Mouse (Mus musculus) WW6 (cell line): Measurements from ENCODE around the gene Pskh1.

Experiments
- DNase-seq: peaks from one replicate; pipeline ENCODE4 v3.0.0-alpha.2; 2013; ENCODE audit warnings: low read depth, low spot score

Pskh1 gene

GRCm38 (mm10) chr8:105957813-105958212 is 57.6 kb downstream of the Pskh1 start:
- no peak for DNase-seq

DNA sequence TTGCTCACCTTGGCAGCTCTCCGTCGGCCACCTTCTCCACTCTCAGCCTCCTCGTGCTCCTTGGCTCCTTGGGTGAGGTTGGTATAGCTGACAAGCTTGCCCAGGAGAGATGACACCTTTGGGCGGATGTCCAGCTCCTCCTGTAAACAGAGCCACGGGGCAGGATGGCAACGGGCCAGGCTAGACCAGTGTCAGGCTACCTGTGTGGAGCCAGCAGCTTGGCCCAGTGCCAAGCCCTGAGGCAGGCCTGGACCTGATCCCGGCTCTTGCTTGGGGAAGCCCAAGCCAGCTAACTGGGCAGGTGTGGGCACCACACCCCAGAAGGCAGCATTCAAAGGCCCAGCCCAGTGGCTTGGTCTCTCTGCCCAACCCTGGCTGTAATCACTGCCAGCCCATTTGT is 59.1 kb downstream of the Pskh1 start:
- no peak for DNase-seq

- no peak for DNase-seq
These were observed 60.9 kb downstream of the Pskh1 start for GRCm38 (mm10) chr8:105961101-105961500.

GRCm38 (mm10) chr8:105961536-105961935 is 61.3 kb downstream of the Pskh1 start:
- no peak for DNase-seq

DNA sequence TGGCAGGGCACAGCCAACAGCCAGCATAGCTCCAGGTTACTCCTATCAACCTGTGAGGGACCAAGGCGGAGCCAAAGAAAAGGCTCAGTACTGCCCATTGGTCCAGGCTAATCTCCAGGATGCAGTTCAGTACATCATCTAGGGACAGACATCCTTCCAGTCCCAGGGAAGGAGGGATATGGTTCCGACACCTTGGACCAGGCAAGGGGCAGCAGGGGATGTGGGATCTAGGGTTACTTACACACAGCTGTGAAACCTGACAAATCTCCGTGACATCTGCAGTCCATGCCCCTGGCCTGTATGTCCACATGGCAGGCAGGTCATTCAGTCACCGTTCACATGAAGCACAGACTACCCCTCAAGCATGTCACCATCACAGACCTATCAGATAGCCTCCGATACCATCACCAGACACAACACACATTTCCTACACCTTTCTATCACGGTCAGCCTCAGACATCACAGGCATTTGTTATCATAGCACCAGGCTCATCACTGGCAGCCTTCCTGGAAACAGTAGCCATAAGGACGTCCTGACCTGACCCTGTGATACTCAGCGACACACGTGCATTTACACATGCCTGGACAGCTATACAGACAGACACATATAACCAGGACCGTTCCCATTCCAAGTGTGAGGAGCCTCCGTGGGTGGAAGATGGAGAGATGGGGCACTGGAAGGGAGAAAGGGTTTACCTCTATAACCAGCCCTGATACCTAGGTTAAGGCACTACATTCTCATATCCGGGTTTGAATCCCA is 64.4 kb downstream of the Pskh1 start:
- no peak for DNase-seq

GRCm38 (mm10) chr8:105965266-105965904 is 65.1 kb downstream of the Pskh1 start:
- DNase-seq = no peak

DNA sequence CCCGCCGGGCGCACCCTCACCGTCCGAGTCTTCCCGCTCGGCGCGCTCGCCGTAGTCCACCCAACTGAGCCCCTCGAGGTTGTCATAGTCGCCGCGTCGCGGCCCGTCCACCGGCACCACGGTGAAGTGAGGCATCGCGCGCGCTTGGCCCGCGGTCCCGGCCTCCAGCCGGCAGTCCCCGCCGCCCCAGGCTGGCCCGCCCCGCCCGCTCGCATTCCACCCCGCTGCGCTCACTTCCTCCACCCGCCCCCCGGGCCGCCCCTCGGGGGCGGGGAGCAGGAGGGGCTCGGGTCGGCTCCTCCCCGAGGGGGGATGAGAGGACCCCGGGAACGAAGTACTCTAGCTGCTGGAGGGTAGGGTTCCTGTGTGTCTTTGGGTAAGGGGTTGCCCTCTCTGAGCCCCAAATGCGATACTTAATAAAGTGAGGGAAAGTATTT is 65.7 kb downstream of the Pskh1 start, which contains the start of gene Slc12a4:
Slc12a4 (minus strand) TSS at position 193 of the 437 bp plus-strand sequence.
- peak; percentile 48 for DNase-seq

DNA sequence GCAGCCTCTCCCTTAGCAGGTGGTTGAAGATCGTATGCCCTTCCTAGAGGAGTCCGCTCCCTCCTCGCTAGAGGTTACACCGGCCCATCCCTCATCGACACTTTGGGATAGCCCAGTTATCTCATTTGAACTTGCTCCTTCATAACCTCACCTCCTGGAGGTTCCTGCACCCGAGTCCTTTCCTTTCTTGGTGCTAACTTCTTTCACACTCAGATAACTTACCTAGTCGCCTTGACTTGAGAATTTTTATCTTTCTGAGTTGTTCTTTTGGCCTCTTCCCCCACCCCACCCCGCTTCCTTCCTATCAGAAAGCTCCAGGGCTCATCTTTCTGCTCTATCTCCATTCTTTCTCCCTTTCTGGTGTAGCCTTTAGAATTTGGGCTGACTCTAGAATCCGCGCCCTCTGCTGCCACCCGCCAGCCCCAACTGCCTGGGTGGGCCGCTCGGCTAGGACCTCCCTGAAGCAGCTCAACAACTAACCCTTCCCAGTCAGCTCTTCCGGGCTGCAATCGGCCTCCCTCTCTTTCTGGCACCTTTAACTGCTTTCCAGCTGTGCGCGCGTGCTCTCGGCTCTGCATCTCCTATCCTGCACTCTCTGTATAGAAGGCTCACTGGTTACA is 66.6 kb downstream of the Pskh1 start:
- no peak for DNase-seq

GRCm38 (mm10) chr8:105969367-105969766 is 69.1 kb downstream of the Pskh1 start:
- no peak for DNase-seq

GRCm38 (mm10) chr8:105971019-105971720 is 70.9 kb downstream of the Pskh1 start:
- no peak for DNase-seq

GRCm38 (mm10) chr8:105975363-105975762 is 75.1 kb downstream of the Pskh1 start:
- DNase-seq = peak; percentile 50

GRCm38 (mm10) chr8:105979325-105979724 is 79.1 kb downstream of the Pskh1 start, which contains the start of gene Dpep3:
Dpep3 (minus strand) TSS chr8:105979429.
- DNase-seq = no peak

DNA sequence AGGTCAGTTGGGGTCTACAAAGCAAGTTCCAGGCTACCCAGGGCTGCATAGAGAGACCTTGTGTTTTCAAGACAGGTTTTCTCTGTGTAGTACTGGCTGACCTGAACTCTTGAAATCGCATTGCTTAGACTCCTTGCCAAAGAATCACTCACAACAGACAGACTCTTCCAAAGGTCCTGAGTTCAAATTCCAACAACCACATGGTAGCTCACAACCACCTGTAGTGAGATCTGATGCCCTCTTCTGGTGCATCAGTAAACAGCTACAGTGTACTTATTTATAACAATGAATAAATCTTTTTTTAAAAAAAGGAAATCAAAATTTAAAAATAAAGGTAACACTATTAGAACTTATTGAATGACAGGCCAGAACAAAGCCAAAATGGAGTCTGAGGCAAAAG is 80.9 kb downstream of the Pskh1 start:
- no peak for DNase-seq
